Comparison of ENCODE assay signal across 7 mouse cellular contexts in genomic region chr1:85600078-85600477, GRCm38 (mm10). TPM values are rescaled to one million over a fixed set of nuclear protein-coding genes. Genes with fewer than 3 reads are reported as not detected.
DNase-seq lines count a peak whose midpoint lies in the region; ATAC-seq and TF ChIP-seq lines count a peak whose summit lies in the region.
"Not testable (repeated sequence)": the region's sequence is repeated elsewhere in the genome, so short reads cannot be mapped to it uniquely, and the experiment has no call there.

Sp140 (plus strand) TSS chr1:85600378.

- ATAC-seq in hematopoietic stem cell, adult 5-6 weeks (replicated peaks in 1 of 2; ENCODE audit: insufficient read depth in 1 of 2, low FRiP score in 2 of 2, low TSS enrichment in 1 of 2, low read depth in 1 of 2, poor library complexity in 2 of 2, severe bottlenecking in 2 of 2); liver, embryonic 12.5 days; lung, embryonic 16.5 days (ENCODE audit: low read depth); monocyte, adult 5-6 weeks (replicated peaks; ENCODE audit: insufficient number of reproducible peaks, low FRiP score, low TSS enrichment, poor library complexity, severe bottlenecking): not testable (repeated sequence)

- H3K79me2 ChIP-seq in heart, adult 2 months (replicated peaks; ENCODE audit: control insufficient read depth, insufficient read depth, low read length) = not testable (repeated sequence)

- H3K9me3 ChIP-seq in liver, embryonic 12.5 days (replicated peaks); lung, embryonic 16.5 days (ENCODE audit: control insufficient read depth, low read length): not testable (repeated sequence)

- H3K27me3 ChIP-seq in heart, adult 2 months (ENCODE audit: control insufficient read depth, insufficient read depth, low read length); liver, embryonic 12.5 days (replicated peaks); lung, embryonic 16.5 days (ENCODE audit: control insufficient read depth, insufficient read depth, low read depth, low read length): not testable (repeated sequence)

- not testable (repeated sequence) for TF ChIP-seq EP300 in heart, adult 2 months (IDR thresholded peaks at IDR 0.05; ENCODE audit: insufficient read depth, low read depth, low read length)

- WGBS in heart, adult 2 months = 45% methylated on average over 1 of the region's 5 CpGs
- WGBS in liver, embryonic 12.5 days (ENCODE audit: insufficient replicate concordance) = 86% methylated on average over 1 of the region's 5 CpGs
- no CpG with 5 or more reads among the region's 5 CpGs for WGBS in lung, embryonic 16.5 days

- TF ChIP-seq POLR2A in heart, adult 2 months (IDR thresholded peaks at IDR 0.05; ENCODE audit: insufficient read depth, low read depth, low read length) = not testable (repeated sequence)

- not testable (repeated sequence) for H3K9ac ChIP-seq in heart, adult 2 months (ENCODE audit: low read depth, low read length); liver, embryonic 12.5 days; lung, embryonic 16.5 days (ENCODE audit: low read length)

- intact Hi-C loops in heart, adult 2 months (cut with DNase I) = not testable (repeated sequence)

- 0 out of 2 replicates have a peak within 1 kb of the TSS, but pooled peaks have one; percentile 5 for H3K27ac ChIP-seq in brown adipose tissue, adult 24 weeks (replicated peaks; ENCODE audit: low read depth, low read length)
- H3K27ac ChIP-seq in heart, adult 2 months = peak within 1 kb of the TSS; percentile 28; the same call in 1 of the 2 replicates
- peak within 1 kb of the TSS; percentile 31; the same call in 1 of the 2 replicates for H3K27ac ChIP-seq in liver, embryonic 12.5 days
- H3K27ac ChIP-seq in lung, embryonic 16.5 days (ENCODE audit: low read length) = not testable (repeated sequence)

- peak within 1 kb of the TSS; percentile 54 for H3K4me2 ChIP-seq in liver, embryonic 12.5 days
- 0 out of 2 replicates have a peak within 1 kb of the TSS, but pooled peaks have one; percentile 21 for H3K4me2 ChIP-seq in lung, embryonic 16.5 days (ENCODE audit: low read depth, low read length)

- not testable (repeated sequence) for DNase-seq in heart, adult 2 months; urinary bladder, adult 2 months (ENCODE audit: low spot score)

- not testable (repeated sequence) for TF ChIP-seq CTCF in heart, adult 2 months (IDR thresholded peaks at IDR 0.05)

- H3K36me3 ChIP-seq in heart, adult 2 months (ENCODE audit: control insufficient read depth, insufficient read depth, low read length); liver, embryonic 12.5 days; lung, embryonic 16.5 days (ENCODE audit: control insufficient read depth, insufficient read depth, low read length): not testable (repeated sequence)

- H3K4me3 ChIP-seq in brown adipose tissue, adult 24 weeks (ENCODE audit: insufficient read depth, low read depth, low read length) = peak within 1 kb of the TSS; percentile 26
- not testable (repeated sequence) for H3K4me3 ChIP-seq in heart, adult 2 months; lung, embryonic 16.5 days (ENCODE audit: low read length)
- H3K4me3 ChIP-seq in liver, embryonic 12.5 days = peak within 1 kb of the TSS; percentile 8; the same call in 1 of the 2 replicates

- not testable (repeated sequence) for H3K4me1 ChIP-seq in brown adipose tissue, adult 24 weeks (ENCODE audit: control insufficient read depth, insufficient read depth, insufficient read length, low read length); heart, adult 2 months (ENCODE audit: control insufficient read depth, insufficient read depth, low read length); liver, embryonic 12.5 days; lung, embryonic 16.5 days (replicated peaks; ENCODE audit: control insufficient read depth, insufficient read depth, low read length)

RNA-seq across cellular contexts. Expression of gene Sp140, which starts in this region (rescaled TPM):
- 4.0 and 5.1 TPM in 2 replicates for polyA plus RNA-seq in brown adipose tissue, adult 24 weeks (2012; ENCODE audit: insufficient read depth, insufficient read length, missing spikeins)
- total RNA-seq in heart, adult 2 months (2021) = 1 to 10 TPM; 2.7 to 3.1 TPM
- 2.2 and 2.5 TPM in 2 replicates for polyA plus RNA-seq in heart, adult 2 months (2012; rRNA removed)
- total RNA-seq in hematopoietic stem cell, adult 5-6 weeks (2017) = 89.8 and 117 TPM in 2 replicates
- 3.0 and 3.2 TPM in 2 replicates for polyA plus RNA-seq in liver, embryonic 12.5 days (2016; fragmentation: Nextera tagmentation; extraction: Ambion mirVana)
- 1.9 and 3.4 TPM in 2 replicates for polyA plus RNA-seq in lung, embryonic 16.5 days (2015; fragmentation: Nextera tagmentation; extraction: Ambion mirVana)
- total RNA-seq in monocyte, adult 5-6 weeks (2017) = 102 to 179 TPM (median 146 TPM) in 3 replicates
- polyA plus RNA-seq in urinary bladder, adult 2 months (2012; rRNA removed) = 14.0 and 15.8 TPM in 2 replicates

Comparison
In these comparisons a context has a peak if more than half of its experiments do, and no peak if none do; other contexts are left out.
1. RNA of gene Sp140 (total RNA-seq): 102 to 179 TPM in monocyte, adult 5-6 weeks and 89.8 to 117 TPM in hematopoietic stem cell, adult 5-6 weeks; 2.7 to 3.1 TPM in heart, adult 2 months; every median in the first group is over 10 times any median in the second.